Mouse (Mus musculus) mouse embryonic stem cell (cell line): ENCODE measurements at regions not wholly inside any gene's neighbourhood (a gene's known extent, or its start where the extent isn't known, plus 50 kb on each side); places are given as distances from the start of the nearest gene placed in this dataset.

Experiments used
- in situ Hi-C, 2 experiments: fragments of 300-500 bp; cut with MboI; formaldehyde crosslinking; loops; 1 replicate in 1 of 2; 3 replicates in 1 of 2; pipeline ENCODE4 v1.14.3; 2019 to 2020; ENCODE audit warnings: low sequenced_read_pairs in 2 of 2, low pct_unique_long_range_greater_than_20kb in 1 of 2, mixed read lengths in 1 of 2; ENCODE audit not compliant: unreplicated experiment in 1 of 2

- in situ Hi-C loops: no loop called here
Observed at GRCm38 (mm10) chr2:74210210-74210609, 299.1 kb upstream of the Atp5g3 start.

- in situ Hi-C loops: no loop called here
Observed at GRCm38 (mm10) chr2:74209421-74209917, 298.3 kb upstream of the Atp5g3 start.

- in situ Hi-C loops: no loop called here
Observed at GRCm38 (mm10) chr2:74207440-74207839, 296.3 kb upstream of the Atp5g3 start.

GRCm38 (mm10) chr2:74202776-74203175 lies 291.6 kb upstream of the Atp5g3 start:
- in situ Hi-C loops: no loop called here

GRCm38 (mm10) chr2:74201608-74202323 lies 290.6 kb upstream of the Atp5g3 start:
- in situ Hi-C loops: no loop called here

GRCm38 (mm10) chr2:74199550-74199949 lies 288.4 kb upstream of the Atp5g3 start:
- in situ Hi-C loops: no loop called here

GRCm38 (mm10) chr2:74187963-74188790 lies 277.1 kb upstream of the Atp5g3 start:
- in situ Hi-C loops: no loop called here

- in situ Hi-C loops: no loop called here
Observed at GRCm38 (mm10) chr2:74178106-74178505, 267.0 kb upstream of the Atp5g3 start.

- in situ Hi-C loops: no loop called here
Observed at GRCm38 (mm10) chr2:74168776-74169570, 257.8 kb upstream of the Atp5g3 start.

GRCm38 (mm10) chr2:74168307-74168706 lies 257.2 kb upstream of the Atp5g3 start:
- in situ Hi-C loops: no loop called here

- in situ Hi-C loops: no loop called here
Observed at GRCm38 (mm10) chr2:74154062-74154461, 242.9 kb upstream of the Atp5g3 start.

- in situ Hi-C loops: no loop called here
Observed at GRCm38 (mm10) chr2:74153247-74153850, 242.2 kb upstream of the Atp5g3 start.

GRCm38 (mm10) chr2:74152534-74153246 lies 241.6 kb upstream of the Atp5g3 start:
- in situ Hi-C loops: no loop called here

GRCm38 (mm10) chr2:74147193-74147592 lies 236.1 kb upstream of the Atp5g3 start:
- in situ Hi-C loops: no loop called here

GRCm38 (mm10) chr2:74136624-74137003 lies 225.5 kb upstream of the Atp5g3 start:
- in situ Hi-C loops: no loop called here

GRCm38 (mm10) chr2:74135963-74136623 lies 225.0 kb upstream of the Atp5g3 start:
- in situ Hi-C loops: no loop called here

- in situ Hi-C loops: no loop called here
Observed at GRCm38 (mm10) chr2:74130141-74130588, 219.0 kb upstream of the Atp5g3 start.
